Mouse (Mus musculus): ENCODE data around the gene Capn13.
"Not testable (repeated sequence)": the region's sequence is repeated elsewhere in the genome, so short reads cannot be mapped to it uniquely, and the experiment has no call there.

The Capn13 gene

DNA sequence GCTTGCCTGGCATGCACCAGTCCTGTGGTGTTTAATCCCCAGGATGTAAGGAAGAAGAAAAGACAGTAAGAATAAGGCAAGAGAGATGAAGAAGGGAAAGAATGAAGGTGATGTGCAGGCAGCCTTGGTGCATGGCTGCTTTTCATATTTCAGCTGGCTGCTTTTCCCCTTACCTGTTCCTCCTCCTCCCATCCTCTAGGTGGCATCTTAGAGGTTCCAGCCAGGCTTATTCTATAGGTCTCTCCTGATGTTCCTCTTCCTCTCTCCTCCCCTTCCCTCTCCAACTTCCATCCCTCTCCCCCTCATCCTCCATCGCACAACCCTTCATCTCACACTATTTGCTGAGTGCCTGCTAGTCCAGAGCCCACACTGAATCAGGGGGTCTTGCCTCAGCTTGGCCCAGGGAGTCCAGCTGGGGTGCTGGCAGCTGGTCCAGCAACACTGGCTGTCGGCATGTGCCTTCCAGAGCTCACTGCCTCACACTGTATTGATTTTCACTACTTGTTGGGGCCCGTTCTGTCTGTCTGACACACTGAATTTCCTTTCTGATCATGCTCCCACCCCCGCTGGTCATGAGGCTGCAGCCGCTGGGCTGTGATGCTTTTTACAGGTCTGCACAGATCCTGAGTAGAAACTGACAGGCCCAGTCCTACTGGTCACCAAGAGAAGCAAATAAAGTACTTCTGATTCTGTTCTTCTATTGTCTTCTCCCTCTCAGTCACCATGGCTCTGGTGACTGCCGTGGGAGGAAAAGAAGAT lies 56.9 kb downstream of the Capn13 start:
- no peak for DNase-seq (ENCODE audit: low spot score)

DNA sequence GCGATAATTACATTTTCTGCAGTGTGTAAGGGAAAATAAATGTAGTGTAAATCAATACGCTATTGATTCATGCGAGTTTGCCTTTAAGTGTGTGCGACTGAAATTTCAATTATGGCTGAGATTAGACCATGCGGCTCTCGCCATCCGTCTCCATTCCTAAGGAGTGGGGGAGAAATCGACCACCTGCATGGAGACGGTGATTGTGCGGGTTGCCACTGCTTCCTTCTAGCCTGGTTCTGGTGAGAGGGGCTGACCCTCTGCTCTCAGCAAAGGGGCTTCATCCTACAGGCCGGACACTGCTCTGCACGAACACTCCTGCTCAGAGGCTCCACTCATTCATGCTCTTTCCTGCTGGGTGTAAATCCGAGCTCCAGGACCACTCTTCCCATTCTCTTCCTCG lies 58.0 kb downstream of the Capn13 start:
- DNase-seq (ENCODE audit: low spot score), result no peak

DNA sequence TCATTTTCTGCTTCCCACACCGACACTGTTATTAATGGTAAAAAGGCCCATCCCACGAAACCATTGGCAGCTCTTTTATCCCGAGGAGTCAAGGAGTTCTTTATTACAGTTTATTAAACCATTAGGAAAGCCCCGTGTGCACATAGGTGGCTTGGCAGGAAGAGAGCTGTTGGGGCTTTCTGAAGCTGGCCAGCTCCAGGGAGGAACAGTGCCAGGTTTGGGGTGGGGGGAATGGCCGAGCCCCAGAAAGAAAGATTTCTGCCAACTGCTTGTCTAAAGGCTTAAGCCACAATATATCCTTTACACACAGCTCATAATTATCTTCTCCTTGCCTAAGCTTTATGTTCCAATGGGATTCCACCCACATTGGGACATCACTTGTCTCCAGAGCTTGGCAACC lies 71.6 kb downstream of the Capn13 start:
- no peak for DNase-seq (ENCODE audit: low spot score)

DNA sequence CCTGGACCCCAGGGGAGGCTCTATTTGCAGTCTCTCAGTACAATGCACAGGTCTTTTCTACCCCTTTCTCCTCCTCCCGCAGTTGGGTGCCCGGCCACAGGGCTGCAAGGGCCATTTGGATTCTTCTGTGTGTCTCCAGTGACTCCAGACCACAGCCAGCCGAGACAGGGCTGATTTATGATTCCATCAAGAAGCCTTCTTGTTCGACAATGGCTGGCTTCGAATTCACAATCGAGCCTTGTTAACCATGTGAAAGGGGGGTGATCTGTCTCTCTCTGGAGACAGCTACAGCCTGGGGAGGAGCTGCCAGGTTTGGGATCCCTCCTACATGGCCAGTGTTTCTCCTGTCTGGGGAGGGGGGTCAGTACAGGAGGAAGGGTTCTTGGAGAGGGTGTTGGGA lies 75.4 kb downstream of the Capn13 start:
- no peak for DNase-seq (ENCODE audit: low spot score)

DNA sequence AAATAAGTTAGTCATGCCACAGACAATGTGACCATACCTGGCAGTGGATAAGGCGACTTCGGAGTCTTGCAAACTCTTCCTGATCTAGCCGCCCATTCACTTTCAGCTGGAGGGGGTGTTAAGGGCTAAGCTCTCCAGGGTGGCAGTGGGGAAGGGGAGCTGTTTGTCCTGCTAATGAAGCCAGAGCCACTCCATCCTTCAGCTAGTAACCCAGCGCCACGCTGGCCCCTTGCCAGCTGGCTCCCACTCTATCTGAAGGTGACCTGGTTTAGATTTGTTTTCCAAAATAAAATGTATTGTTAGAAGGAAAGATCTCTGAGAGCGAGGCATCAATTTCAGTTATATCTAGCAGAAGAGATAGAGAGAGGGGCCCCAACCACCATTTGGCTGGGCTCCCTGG lies 75.9 kb downstream of the Capn13 start:
- DNase-seq (ENCODE audit: low spot score), result no peak

DNA sequence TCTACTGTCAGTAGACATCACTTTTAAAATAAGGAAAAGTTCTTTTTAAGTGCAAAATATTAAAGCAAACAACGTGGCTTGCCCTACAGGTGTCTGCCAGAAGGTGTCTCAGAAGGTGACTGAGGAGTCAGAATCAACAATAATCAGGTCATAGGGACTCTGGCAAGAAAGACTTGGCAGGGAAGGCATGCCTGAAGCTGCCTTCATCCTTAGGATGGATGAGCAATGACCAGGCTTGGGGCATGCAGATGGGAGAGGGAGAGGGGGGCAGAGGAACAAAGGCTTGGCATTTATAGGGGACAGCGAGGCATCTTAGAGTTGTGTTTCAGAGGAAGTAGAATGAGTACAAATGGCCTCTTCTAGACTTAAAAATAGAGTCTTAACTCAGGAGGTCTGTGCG lies 76.7 kb downstream of the Capn13 start:
- no peak for DNase-seq (ENCODE audit: low spot score)

DNA sequence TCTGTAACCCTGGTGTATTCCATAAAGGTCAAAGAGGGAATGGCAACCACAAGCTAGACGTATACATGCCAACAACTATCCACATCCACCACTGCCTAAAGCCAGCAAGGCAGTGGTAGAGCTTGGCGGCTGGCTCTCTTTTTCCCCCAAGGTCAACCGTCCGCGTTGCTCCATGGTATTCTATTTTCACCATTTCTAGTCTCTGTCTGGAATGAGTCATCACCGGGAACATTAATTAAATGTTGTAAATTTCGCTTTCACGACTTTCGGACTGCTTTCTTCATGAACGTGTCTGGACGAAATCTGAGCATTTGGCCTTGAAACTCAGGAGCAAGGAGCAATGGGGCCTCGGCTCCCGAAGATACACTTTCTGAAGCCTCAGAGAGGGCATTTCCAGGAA lies 85.9 kb downstream of the Capn13 start:
- no peak for DNase-seq (ENCODE audit: low spot score)

DNA sequence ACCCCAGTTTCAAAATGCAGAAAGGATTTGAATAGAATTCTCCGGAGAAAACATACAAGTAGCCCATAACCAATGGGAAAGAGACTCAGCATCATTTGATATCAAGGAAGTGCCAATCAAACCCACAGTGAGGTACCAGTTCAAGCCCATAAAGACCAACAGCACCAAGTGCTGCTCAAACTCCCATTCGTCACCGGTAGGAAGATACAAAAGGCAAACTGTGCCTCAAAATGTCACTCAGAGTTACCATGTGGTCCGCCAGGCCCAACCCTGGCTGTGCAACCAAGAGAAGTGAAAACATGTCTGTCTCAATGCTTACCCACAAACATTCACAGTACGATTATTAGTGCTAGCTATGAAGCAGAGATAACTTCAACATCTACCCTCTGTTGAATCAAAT lies 89.2 kb downstream of the Capn13 start:
- DNase-seq (ENCODE audit: low spot score), result no peak

DNA sequence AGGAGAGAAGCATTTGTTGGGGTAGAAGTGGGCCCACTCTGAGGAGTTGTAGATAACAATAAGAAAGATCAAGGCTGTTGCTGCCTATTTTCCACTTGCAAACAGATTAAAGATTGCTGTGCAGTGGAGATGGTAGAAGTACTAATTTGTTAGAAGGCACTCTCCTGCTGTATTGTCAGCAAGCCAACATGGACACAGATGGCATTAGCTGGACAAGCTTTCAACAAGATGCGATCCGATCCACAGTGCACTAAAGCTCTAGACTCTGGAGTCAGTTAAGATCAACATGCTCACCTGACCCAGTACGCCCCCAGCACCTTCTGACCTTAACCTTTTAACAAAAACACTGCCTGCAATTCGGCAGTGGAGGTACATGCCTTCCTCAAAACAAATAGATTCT lies 92.0 kb downstream of the Capn13 start:
- no peak for DNase-seq (ENCODE audit: low spot score)

DNA sequence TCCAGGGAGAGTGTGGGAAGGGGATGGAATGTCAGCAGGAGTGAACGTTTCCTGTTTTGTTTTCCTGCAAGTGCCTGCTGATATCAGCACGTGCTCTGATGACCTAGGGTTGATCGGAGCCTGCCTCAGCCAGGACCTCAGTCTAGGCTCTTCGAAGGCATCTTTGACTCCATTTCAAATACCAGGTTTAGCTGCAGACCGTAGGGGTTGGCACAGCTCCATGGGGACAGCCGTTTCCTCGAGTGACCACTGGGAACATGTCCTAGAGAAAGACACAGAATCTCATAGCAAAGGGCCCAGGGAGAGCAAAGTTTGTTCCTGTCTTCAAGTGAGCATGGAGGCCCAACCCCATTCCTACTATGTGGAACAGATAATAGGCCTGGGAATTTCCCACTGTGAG lies 94.0 kb downstream of the Capn13 start:
- DNase-seq (ENCODE audit: low spot score), result no peak

DNA sequence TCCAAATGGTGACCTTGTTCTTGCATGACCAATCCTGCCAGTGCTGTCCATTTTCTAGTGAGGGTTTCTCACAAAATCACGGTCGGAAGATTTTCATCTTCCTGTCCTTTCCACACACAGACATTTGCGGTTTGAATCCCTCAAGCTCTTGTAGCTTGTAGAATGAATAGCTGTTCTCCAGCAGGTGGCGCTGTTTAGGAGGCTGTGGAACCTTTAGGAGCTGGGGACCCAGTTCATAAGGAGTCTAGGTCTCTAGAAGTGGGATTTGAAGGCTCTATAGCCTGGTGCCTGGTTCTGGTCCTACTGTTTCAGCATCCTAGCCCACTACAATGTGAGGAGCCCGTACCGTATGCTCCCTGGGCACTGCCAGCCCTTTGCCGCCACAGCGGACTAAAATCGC lies 95.0 kb downstream of the Capn13 start:
- DNase-seq (ENCODE audit: low spot score), result peak; percentile 57

DNA sequence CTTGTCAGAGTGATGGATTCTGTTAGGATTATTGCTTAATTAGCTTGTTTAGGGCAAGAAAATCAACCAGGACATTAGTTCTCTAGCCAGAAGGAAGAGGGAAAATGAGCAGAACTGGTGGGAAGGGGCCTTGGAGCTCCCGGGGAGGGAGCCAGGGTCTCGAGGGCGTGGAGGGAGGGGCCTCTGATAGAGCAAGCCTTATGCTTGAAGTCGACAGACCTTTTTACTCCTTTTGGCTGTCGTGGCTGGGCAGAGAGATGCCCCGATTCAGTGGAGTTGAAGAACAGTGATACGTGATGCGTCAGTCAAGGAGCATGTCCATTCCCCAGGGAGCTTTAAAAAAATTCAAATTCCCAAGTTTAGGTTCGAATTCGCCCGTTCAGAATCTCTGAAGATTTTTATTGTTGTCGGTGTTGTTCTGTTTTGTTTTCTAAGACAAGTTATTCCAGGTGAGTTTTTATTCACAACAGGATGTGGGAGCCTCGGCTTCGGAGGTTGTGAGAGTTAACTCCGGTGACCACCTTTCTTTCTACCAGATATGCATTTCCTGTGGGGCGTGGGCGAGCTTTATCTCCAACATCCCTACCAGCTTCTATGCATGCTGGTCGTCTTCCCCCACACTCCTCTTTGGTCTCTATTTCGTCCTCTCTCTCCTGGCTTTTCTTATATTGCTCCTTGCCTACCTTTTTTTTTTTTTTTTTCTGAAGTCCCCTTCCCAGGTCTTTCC lies 96.4 kb downstream of the Capn13 start:
- no peak for DNase-seq (ENCODE audit: low spot score)

DNA sequence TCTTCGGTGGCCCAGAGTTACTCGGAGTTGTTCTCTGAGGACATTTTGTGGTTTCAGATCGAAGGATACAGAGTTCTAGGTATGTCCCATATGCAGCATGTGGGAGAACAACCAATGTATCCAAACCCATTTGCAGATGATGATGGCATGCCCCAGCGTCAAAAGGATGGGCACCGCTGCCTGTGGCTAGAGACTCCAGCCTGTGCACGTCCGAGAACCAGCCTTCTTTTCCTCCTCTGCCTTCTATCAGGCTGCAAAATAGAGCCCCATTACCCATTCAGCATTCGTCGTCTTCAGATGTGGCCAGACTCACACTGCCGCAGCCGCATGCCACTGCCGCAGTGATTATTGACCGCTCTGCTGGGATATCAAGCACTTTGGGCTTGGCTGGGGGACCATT lies 97.0 kb downstream of the Capn13 start:
- DNase-seq (ENCODE audit: low spot score), result no peak

DNA sequence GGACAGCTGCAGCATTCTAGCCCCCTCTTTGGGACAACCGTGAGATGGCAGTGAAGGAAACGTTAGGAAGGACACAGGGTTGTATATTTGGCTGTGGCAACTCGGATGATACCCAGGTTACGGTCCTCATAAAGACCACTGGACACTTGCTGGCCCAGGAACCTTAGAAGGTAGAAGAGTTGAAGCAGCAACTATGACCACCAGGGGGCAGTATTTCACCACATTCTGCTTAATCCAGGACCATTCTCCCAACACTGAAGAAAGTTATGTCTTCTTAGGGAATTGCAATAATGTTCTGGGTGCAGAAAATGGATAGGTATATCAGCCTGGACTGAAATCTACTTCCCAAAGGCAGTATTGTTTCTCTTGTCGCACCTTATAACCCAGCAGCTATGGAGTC lies 97.4 kb downstream of the Capn13 start:
- peak; percentile 59 for DNase-seq (ENCODE audit: low spot score)

DNA sequence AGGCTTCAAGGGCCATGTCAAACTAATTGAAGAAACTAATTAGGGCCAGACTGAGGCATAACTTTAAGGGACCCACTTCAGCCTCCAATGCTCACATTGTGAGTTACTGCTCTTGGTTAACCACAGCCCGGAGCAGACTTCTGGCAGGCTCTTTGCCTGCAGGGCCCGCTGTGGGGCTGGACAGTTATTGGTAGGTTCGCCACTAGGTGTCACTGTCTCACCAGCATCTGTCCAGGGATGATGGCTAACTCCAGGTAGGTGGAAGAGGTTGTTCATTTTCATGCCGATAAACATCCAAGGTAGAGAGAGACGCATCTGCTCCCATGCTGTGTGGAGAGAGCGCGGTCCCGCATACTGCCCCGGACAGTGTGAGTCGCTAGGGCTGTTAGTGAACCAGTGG lies 98.6 kb downstream of the Capn13 start:
- peak; percentile 77 for DNase-seq (ENCODE audit: low spot score)

DNA sequence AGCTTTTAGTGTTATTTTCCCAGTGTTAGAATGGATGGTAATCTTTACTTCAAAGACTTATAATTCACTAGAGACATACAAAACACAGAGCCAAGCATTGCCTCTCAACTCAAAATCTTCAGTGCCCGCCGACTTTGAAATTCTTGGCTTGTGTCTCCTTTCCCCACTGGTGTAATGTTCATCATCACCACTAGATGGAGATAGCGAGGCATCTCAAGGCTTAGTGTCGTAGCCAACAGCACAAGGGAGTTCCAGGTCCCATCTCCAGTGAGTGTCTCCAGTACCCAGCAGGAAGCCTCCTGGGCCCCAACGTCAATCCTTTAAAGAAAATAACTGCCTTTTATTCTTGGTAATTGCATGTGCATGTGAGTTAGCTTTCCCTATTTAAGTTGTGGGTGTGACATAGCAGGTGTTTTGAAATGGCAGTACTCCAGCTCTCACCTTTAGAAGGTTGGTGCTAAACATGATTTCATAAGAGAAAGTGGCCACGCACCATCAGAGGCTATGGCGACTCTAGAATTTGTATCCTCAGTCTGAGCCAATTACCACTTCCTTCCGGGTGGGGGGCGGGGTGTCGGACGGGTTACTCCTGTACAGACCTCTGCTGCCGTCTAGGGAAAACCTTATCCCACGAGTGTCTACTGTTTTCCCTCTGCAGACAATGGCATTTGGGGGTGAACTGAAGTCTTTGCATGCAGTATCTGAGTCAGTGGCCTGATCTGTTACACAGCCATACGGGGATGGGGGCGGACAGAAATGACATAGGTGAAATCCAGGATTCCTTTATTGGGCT lies 99.2 kb downstream of the Capn13 start:
- DNase-seq (ENCODE audit: low spot score), result peak; percentile 78

DNA sequence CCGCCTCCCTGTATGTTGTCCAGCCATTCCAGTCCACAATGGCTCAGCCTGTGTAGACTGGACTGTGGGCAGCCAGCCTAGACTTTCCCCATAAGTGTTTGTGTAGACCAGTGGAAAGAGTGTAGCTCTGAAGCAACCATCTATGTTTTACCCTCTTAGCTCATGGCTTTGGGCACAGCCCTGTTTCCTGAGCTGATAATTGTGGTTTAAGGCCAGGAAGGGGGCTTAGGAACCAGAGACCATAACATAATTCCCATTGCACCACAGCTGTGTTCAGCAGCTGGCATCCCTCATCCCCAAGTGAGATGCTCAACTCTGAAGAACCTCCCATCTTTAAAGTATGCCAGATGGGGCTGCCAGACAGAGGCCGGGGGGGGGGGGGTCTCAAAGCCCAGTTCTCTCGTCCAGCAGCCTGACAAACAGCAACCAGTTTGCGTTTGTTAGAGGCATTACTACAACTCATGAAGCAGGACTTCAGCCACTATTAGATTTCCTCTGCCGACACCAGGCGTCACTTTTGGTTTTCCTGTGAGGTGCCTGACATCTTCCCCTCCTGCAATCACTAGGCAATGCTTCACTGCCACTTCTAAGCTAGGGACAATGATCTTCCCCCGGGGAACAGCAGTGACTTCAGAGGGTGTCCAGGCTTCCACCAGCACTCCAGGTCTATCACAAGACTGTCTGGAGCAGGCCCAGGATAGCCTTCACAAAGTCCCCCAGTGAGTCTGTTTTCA lies 100.4 kb downstream of the Capn13 start:
- DNase-seq (ENCODE audit: low spot score), result no peak

DNA sequence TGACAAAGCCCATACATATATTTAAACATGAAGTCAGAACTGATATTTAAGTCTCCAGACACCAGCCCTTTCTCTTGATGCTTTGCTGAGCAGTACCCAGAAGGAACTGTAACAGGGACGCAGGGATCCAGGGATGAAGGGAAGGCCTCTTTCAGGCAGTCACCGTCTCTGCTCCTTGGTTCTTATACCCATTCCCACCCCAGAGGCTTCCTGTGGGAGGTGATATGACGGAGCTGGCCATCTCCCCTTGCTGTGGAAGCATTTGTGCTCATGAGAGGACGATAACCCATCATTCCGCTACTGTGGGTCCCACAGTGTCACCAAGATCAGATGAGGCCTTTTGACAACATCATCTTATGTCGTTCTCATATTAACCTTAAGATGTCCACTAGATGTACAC lies 101.7 kb downstream of the Capn13 start:
- no peak for DNase-seq (ENCODE audit: low spot score)

DNA sequence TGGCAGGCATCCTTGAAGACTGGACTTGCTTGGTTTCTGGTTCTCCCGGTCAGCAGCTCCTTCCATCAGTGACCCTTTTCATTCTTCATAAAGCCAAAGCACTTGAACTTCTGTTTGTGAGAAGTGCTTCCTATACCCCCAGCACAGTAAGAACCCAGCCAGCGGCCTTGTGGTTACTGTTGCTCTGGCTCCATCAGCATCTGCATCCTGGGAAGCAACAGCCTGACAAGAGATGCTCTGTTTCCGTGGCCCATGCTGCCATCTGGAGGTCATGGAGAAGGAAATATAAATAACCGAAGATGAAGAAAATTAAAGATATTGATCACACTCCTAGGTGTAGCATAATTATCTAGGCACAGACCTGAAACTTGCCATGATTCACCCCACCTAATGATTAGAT lies 103.8 kb downstream of the Capn13 start:
- peak; percentile 65 for DNase-seq (ENCODE audit: low spot score)

DNA sequence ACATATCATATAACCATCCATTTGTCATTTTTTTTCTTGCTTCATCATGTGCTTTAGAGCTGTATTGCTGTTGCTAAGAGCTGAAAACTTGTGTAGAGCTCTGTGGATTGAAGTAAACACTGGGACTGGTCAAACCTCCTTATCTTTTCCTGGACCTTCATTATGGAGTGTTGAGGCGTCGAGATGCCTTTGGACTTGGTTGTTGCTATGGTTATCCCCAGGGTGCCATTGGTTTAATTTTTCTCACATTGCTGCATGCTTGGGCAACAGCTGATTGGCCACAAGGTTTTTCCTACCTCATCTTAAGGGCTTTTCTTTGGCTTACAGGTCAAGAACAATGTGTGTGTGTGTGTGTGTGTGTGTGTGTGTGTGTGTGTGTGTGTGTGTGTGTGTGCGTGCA lies 107.4 kb downstream of the Capn13 start:
- no peak for DNase-seq (ENCODE audit: low spot score)

DNA sequence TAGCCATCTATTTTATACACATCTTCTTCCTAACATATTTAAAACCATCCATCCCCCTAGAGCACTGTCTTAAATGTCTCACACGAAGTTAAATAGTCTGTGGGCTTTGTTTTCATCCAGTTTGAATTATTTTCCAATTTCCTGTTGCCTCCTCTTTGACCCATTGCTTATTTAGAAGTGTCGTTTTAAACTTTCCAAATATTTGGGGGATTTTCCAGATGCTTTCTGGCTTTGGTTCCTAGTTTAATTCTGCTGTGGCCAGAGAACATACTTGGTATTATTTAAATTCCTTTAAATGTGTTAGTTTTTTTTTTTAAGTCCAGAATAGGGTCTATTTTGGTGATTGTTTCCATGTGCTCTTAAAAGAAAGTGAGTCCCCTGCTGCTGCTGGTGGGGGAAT lies 116.4 kb downstream of the Capn13 start:
- no peak for DNase-seq (ENCODE audit: low spot score)

DNA sequence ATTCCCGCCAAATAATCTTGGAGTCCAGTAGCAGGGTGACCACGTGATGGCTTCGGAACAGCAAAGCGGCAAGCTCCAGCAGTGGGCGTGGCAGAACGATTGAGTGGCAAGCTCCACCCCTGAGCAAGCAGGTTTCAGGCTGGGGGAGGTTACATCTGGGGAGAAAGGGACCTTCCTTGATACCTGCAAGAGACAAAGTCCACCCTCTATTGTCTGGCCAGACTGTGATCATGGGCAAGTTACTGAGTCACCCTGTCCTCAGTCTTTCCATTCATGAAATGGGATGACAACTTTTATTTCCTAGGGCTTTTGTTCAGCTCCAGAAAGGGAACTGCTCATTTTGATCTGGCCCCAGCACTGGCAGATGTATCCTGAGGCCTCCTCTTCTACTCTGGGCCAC lies 118.0 kb downstream of the Capn13 start:
- DNase-seq (ENCODE audit: low spot score), result not testable (repeated sequence)

Data from MN1 (cell line).